Mouse (Mus musculus) intestine, embryonic 15.5 days (tissue): ENCODE measurements at regions not wholly inside any gene's neighbourhood (a gene's known extent, or its start where the extent isn't known, plus 50 kb on each side); places are given as distances from the start of the nearest gene placed in this dataset.

Experiments used
- ATAC-seq: fragments of 200-750 bp; cut with Nextera tagmentation; 2 replicates; pipeline ENCODE4 v1.8.0; 2017; ENCODE audit warnings: moderate TSS enrichment, moderate library complexity
- H3K27ac ChIP-seq: fragments of 300-500 bp; sonication (generic); 2 replicates; pipeline ENCODE4 v1.5.1; 2015; ENCODE audit warnings: mild to moderate bottlenecking, inconsistent platforms
- H3K27me3 ChIP-seq: fragments of 300-500 bp; sonication (generic); replicated peaks from 2 replicates; pipeline ENCODE4 v1.6.1; 2015; ENCODE audit warnings: inconsistent platforms
- H3K36me3 ChIP-seq: fragments of 300-500 bp; sonication (generic); 2 replicates; pipeline ENCODE4 v1.6.1; 2015; ENCODE audit warnings: inconsistent platforms
- H3K4me1 ChIP-seq: fragments of 300-500 bp; sonication (generic); replicated peaks from 2 replicates; pipeline ENCODE4 v1.6.1; 2015; ENCODE audit warnings: inconsistent platforms
- H3K4me2 ChIP-seq: fragments of 300-500 bp; sonication (generic); replicated peaks from 2 replicates; pipeline ENCODE4 v1.6.1; 2015; ENCODE audit warnings: mild to moderate bottlenecking, inconsistent platforms
- H3K4me3 ChIP-seq: fragments of 300-500 bp; sonication (generic); replicated peaks from 2 replicates; pipeline ENCODE4 v1.5.1; 2015; ENCODE audit warnings: inconsistent platforms
- H3K9ac ChIP-seq: fragments of 300-500 bp; sonication (generic); 2 replicates; pipeline ENCODE4 v1.6.1; 2015; ENCODE audit warnings: inconsistent platforms
- H3K9me3 ChIP-seq: fragments of 300-500 bp; sonication (generic); 2 replicates; pipeline ENCODE4 v1.6.1; 2016; ENCODE audit warnings: inconsistent platforms
- WGBS: fragments of 180-500 bp; shearing (Covaris S2); methylation state at CpG from one replicate; pipeline ENCODE4 v1.1.7; 2015; 5-methylcytosine and 5-hydroxymethylcytosine counted together

DNA sequence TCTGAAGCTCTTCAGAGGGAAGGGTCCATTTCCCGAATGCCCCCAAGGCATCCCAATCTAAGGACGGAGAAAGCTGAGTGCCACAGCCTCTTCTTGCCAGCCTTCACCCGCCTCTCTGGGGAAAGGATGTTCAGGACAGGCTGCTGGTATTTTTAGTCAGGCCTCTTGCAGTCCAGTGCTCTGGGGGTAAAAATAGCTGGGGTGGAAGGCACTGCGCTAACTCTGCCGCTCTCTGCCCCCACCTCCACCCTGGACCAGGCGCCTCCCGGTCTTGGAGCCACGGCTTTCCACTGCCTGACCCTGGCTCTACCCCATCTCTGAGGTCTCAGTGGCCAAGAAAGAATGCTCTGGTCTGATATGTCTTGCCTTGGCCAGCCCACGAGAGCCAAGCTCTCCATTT lies 128.9 kb downstream of the Vegfa start:
- no peak overlapping the region for H3K4me3 ChIP-seq
- no peak overlapping the region for H3K4me2 ChIP-seq
- no peaks in the 10 kb centered on the region for H3K27me3 ChIP-seq
- H3K36me3 ChIP-seq: no peaks in the 10 kb centered on the region
- no peaks in the 10 kb centered on the region for H3K4me1 ChIP-seq
- no peak for ATAC-seq
- H3K9me3 ChIP-seq: no peaks in the 10 kb centered on the region
- H3K27ac ChIP-seq: no peak overlapping the region
- 93% methylated on average over 9 of the region's 9 CpGs for WGBS
- H3K9ac ChIP-seq: no peak overlapping the region

DNA sequence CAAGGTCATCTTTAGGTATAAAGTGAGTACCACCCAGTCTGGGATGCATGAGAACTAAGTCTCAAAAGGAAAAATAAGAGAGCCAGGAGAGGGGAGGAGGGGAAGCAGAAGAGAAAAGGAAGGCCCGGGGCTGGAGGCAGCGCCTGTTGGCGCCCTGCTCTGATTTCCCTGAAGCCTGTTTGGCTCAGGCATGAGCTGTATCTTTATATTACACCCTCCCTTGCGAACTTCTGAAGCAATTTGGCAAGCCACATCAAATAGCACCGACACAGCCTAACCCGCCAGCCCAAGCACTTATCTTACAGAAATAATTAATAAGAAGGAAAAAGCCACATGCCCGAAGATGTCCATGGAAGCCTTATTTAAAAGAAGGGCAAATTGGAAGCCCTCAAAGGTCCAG lies 129.5 kb downstream of the Vegfa start:
- WGBS: 91% methylated on average over 7 of the region's 7 CpGs
- no peak overlapping the region for H3K9ac ChIP-seq
- H3K27ac ChIP-seq: no peak overlapping the region
- no peaks in the 10 kb centered on the region for H3K9me3 ChIP-seq
- H3K4me3 ChIP-seq: no peak overlapping the region
- H3K4me1 ChIP-seq: no peaks in the 10 kb centered on the region
- no peak for ATAC-seq
- no peaks in the 10 kb centered on the region for H3K36me3 ChIP-seq
- no peaks in the 10 kb centered on the region for H3K27me3 ChIP-seq
- no peak overlapping the region for H3K4me2 ChIP-seq

DNA sequence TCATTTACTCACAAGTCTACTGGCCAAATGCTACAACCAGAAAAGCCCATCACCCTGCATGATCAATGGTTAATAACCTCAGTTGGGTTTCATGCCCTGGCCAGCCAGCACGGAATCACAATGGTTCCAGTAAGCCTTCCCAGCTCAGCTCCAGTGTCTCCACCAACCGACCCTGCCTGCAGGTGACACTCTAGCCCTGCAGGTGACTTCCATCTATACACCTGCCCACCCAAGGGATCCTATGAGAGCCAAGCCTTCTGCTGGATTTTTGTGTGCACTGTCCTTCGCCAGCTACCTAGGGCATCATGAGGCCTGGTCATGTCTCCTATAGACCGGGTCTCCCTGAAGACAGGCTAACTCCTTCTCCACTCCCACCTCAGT lies 135.3 kb downstream of the Vegfa start:
- ATAC-seq: no peak
- Histone ChIP-seq H3K9ac (no peak overlapping the region), H3K27ac (no peak overlapping the region), H3K9me3 (no peaks in the 10 kb centered on the region), H3K27me3 (no peaks in the 10 kb centered on the region), H3K4me3 (no peak overlapping the region), H3K36me3 (no peaks in the 10 kb centered on the region), H3K4me1 (0 out of 2 replicates have a peak, but pooled peaks cover 5% of the 10 kb centered on the region), H3K4me2 (no peak overlapping the region)
- 74% methylated on average over 4 of the region's 4 CpGs for WGBS

DNA sequence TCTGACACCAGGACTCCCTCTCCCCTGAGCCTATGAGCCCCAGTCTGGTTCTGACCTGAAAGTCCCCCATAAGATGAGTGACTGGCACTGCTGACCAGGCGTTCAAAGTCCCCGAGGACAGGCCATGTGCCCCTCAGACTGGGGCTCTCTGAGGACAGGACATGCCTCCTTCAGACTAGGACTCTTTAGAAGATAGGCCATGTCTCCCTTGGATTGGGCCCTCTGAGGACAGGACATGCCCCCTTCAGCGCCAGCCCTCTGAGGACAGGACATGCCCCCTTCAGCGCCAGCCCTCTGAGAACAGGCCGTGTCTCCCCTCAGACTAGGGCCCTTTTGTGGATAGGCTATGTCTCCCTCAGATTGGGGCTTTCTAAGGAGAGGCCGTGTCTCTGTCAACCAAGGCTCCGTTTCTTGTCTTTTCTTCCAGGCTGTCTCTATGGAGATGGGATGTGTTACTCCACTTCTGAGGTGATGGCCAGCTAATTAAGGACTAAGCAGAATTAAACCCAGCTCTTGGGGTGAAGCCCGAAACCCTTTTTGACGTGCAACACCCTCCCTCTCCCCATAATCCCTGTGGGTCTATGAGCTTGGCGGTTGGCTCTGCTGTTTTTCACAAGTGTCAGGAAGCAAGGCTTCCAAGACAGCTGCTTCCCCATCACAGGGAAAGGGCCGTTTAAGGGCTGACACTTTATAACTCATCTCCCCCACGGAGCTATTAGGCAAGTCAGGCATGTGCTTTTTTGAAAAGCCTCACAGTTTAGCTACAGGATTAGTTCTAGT lies 135.8 kb downstream of the Vegfa start:
- Histone ChIP-seq H3K36me3 (no peaks in the 10 kb centered on the region), H3K9me3 (no peaks in the 10 kb centered on the region), H3K27me3 (no peaks in the 10 kb centered on the region), H3K4me2 (no peak overlapping the region), H3K4me1 (0 out of 2 replicates have a peak, but pooled peaks cover 5% of the 10 kb centered on the region), H3K9ac (no peak overlapping the region), H3K4me3 (no peak overlapping the region), H3K27ac (no peak overlapping the region)
- no peak for ATAC-seq
- WGBS: 61% methylated on average over 12 of the region's 12 CpGs

DNA sequence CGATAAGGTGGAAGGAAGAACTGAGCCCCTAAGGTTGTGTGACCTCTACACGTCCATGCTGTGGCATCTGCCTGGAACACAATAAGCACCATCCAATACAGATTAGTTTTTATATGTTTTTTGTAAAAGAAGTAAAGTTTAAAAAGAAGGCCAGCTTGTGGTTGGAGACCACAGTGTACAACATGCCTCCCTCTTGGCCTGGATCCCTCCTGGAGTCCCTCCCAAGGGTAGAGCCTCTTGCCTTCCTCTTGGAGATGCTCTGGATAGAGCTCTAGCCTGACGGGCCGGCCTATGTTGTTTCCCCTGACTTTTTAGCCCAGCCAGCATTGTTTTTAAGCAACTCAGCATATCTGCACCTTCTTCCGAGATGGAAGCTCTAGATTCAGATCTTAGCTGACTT lies 138.0 kb downstream of the Vegfa start:
- Histone ChIP-seq H3K27ac (no peak overlapping the region), H3K27me3 (no peaks in the 10 kb centered on the region), H3K4me1 (peaks cover 8% of the 10 kb centered on the region; the same call in 1 of the 2 replicates), H3K9me3 (no peaks in the 10 kb centered on the region), H3K36me3 (no peaks in the 10 kb centered on the region), H3K4me3 (no peak overlapping the region), H3K4me2 (no peak overlapping the region), H3K9ac (no peak overlapping the region)
- WGBS: 88% methylated on average over 5 of the region's 5 CpGs
- ATAC-seq: no peak

DNA sequence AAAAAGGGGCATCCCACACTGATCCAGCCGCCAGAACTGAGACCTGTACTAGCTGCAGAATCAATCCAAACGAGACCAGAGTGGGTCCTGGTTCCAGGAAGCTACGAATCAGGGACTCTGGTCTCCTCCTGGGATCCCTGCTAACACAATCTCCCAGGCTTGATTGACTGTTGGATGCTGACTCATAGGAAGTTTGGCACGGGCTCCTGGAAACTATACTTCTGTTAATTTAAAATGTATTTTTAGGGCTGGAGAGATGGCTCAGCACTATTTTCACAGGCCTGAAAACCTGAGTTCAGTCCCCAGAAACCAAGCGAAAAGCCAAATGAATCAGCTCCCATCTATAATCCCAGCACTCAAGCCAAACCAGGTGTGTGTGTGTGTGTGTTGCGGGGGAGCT lies 138.5 kb downstream of the Vegfa start:
- Histone ChIP-seq H3K9me3 (no peaks in the 10 kb centered on the region), H3K9ac (no peak overlapping the region), H3K4me1 (peaks cover 9% of the 10 kb centered on the region; the same call in 1 of the 2 replicates), H3K4me3 (no peak overlapping the region), H3K27me3 (no peaks in the 10 kb centered on the region), H3K36me3 (no peaks in the 10 kb centered on the region), H3K27ac (no peak overlapping the region), H3K4me2 (no peak overlapping the region)
- WGBS: 73% methylated on average over 6 of the region's 6 CpGs
- no peak for ATAC-seq

DNA sequence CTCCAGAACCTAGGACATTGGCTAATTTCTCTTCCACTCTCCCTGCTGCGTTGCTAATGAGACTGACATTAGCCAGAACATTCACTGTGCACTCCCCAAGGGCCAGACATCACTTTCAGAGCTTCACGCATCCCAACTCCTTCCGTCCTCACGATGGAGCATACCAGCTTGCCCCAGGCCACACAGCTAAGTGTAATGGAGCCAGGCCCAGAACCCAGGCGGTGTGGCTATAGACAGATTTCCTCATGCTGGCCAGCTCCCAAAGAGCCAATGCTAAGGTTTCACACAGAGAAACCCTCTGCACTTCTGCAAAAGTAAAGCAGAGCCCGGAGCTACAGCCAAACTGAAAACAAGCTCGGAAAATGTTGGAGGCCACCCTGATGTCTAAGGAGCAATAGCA lies 139.1 kb downstream of the Vegfa start:
- Histone ChIP-seq H3K36me3 (no peaks in the 10 kb centered on the region), H3K4me3 (no peak overlapping the region), H3K4me2 (no peak overlapping the region), H3K4me1 (peaks cover 9% of the 10 kb centered on the region; the same call in 1 of the 2 replicates), H3K27me3 (no peaks in the 10 kb centered on the region), H3K27ac (no peak overlapping the region), H3K9me3 (no peaks in the 10 kb centered on the region), H3K9ac (no peak overlapping the region)
- WGBS: 69% methylated on average over 7 of the region's 7 CpGs
- ATAC-seq: no peak

DNA sequence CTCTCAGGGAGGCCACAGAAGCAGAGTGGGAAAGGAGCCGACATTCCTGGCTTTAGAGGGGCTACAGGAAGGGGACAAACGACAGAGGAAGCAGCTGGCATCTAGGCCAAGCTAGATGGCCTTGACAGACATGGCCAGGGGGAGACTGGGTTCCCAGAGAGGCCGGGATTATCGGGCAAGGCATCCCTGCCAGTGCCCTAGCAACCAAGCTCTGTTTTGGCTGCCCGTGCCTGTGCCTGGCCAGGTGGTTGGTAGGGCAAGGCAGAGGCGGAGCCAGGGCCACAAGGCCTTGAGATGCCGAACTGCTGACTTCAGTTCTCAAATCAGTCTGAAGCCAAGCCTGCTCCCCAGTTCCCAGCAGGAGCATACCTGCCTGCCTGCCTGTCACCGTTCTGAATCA lies 142.7 kb downstream of the Vegfa start:
- 52% methylated on average over 8 of the region's 8 CpGs for WGBS
- H3K36me3 ChIP-seq: no peaks in the 10 kb centered on the region
- no peak overlapping the region for H3K4me2 ChIP-seq
- H3K4me1 ChIP-seq: peaks cover 26% of the 10 kb centered on the region
- no peak overlapping the region for H3K9ac ChIP-seq
- H3K9me3 ChIP-seq: no peaks in the 10 kb centered on the region
- H3K27ac ChIP-seq: no peak overlapping the region
- H3K4me3 ChIP-seq: no peak overlapping the region
- no peak for ATAC-seq
- H3K27me3 ChIP-seq: no peaks in the 10 kb centered on the region

DNA sequence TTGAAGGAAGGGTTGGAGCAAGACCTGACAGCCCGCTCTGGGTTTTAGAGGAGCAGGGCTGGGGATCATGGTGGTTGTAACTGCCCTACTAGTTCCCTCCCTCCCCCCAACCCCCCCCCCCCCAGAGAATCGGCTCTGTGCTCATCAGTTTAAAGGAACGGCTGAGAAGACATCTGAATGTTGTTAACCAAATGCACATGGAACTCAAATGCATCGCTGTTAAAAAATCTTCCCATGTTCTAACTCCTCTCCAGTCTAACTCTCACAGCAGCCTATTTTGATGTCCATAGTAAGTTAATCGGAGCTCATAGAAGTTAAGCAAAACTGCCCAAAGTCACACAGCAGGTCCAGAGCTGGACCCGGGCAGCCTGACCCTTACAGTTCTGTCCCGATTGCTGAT lies 143.1 kb downstream of the Vegfa start:
- Histone ChIP-seq H3K27ac (no peak overlapping the region), H3K27me3 (no peaks in the 10 kb centered on the region), H3K4me1 (peaks cover 29% of the 10 kb centered on the region), H3K9ac (no peak overlapping the region), H3K36me3 (no peaks in the 10 kb centered on the region), H3K4me2 (no peak overlapping the region), H3K9me3 (no peaks in the 10 kb centered on the region), H3K4me3 (no peak overlapping the region)
- 56% methylated on average over 7 of the region's 7 CpGs for WGBS
- no peak for ATAC-seq

DNA sequence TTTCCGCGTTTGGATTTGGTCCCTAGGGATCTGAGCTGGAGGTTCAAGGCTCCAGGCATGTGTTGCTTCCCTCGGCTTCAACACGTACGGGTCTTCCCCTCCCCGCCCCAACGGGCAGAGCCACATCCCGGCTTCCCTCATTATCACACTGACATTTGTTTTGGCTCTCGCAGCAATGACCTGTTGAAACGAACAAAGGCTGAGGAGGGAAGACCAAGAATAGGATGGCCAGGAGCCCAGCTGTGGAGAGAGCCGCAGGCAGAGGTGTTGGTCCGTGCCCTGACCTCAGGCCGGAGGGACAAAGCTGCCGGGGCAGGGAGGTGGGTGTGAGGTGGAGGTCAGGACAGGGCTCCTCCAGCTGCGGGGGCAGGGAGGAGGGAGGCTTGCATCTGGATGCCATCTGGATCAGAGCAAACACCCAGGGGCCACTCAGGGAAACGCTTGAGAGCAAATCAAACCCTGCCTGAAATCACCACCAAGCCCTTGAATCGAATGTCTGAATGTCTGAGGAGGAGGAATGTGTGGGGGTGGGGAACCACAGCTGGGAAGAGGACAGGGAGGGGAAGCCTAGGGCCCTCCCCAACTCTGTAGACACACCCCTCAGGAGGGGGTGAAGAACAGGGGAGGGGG lies 145.6 kb downstream of the Vegfa start:
- Histone ChIP-seq H3K27ac (0 out of 2 replicates have a peak overlapping the region, but pooled peaks have one; percentile 4), H3K4me1 (peaks cover 29% of the 10 kb centered on the region), H3K36me3 (no peaks in the 10 kb centered on the region), H3K4me2 (no peak overlapping the region; the same call in 1 of the 2 replicates), H3K4me3 (no peak overlapping the region), H3K27me3 (no peaks in the 10 kb centered on the region), H3K9ac (no peak overlapping the region), H3K9me3 (no peaks in the 10 kb centered on the region)
- no peak for ATAC-seq
- WGBS: 17% methylated on average over 17 of the region's 17 CpGs

DNA sequence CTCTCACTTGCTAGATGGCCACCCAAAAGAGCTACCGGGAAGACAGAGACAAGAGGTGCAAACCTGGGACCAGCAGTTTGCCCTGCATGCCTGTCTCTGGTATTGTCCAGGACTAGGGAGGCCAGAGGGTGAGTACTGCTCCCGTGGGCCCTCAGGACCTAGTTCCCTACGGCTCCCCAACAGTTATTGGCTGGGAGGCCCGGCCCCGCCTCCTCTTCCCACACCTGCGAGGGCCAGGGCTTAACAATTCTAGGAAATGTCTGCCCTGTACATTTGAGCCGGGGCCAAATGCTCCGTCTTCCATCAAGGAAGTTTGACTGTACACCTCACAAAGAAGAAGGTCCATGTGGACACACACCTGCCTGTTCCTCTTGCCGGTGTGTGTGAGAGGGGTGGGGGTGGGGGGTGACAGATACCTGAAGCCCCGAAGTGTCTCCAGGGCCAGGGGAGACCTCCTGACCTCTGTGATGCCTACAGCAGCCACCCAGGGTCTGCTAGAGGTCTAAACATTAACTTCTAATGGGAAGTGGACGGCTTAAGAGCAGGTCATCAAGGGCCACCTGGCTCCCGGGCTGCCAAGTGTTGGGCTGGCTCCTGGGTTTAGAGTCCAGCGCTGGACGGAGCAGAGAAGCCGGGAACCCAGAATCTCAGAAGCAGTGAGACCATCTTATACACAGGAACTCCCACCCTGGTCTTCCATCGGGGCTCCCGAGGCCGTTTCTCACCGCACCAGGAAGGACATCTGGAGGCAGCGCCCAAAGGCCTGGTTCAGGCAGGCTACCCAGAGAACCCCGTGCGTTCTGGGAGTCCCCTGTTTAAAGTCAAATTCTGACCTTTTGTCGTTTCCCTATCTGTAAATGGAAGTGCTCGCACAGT lies 146.5 kb downstream of the Vegfa start:
- Histone ChIP-seq H3K4me3 (no peak overlapping the region), H3K27me3 (no peaks in the 10 kb centered on the region), H3K4me2 (no peak overlapping the region; the same call in 1 of the 2 replicates), H3K36me3 (no peaks in the 10 kb centered on the region), H3K9me3 (no peaks in the 10 kb centered on the region), H3K27ac (peak overlapping the region; percentile 4; the same call in 1 of the 2 replicates), H3K4me1 (peaks cover 29% of the 10 kb centered on the region), H3K9ac (no peak overlapping the region; the same call in 1 of the 2 replicates)
- ATAC-seq: peak; percentile 60
- 38% methylated on average over 24 of the region's 24 CpGs for WGBS

DNA sequence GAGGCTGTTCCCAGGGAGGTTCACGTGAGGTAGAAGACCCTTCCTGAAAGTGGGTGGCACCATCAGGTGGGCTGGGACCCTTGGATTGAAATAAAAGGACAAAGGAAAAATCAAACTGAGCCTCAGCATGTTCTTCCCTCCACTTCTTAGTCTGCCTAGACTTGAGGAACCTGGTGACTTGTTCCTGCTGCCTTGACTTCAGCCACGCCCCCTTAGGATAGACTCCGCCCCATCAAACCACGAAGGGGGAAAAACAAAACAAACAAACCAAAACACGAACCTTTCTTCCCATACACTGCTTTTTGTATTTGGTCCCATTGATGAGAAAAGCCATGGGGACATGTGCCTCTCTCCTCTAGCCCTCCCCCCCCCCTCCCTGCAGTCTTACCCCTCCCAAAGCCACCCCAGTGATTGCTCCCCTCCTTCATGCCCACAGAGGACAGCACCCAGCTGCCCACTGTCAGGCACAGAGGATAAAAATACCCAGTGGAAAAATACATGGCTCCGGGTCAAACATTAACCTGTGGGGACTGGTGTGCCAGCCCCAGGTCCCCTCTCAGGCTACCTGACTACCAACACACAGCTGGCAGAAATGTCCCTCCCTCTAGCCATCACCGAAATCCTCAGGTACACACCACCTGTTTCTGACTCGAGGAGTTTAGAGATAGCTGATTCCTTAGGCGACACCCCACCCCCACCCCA lies 148.0 kb downstream of the Vegfa start:
- Histone ChIP-seq H3K27me3 (no peaks in the 10 kb centered on the region), H3K36me3 (no peaks in the 10 kb centered on the region), H3K4me3 (no peak overlapping the region), H3K4me1 (peaks cover 28% of the 10 kb centered on the region), H3K9ac (no peak overlapping the region), H3K4me2 (no peak overlapping the region), H3K27ac (no peak overlapping the region), H3K9me3 (no peaks in the 10 kb centered on the region)
- WGBS: 54% methylated on average over 9 of the region's 9 CpGs
- peak; percentile 67 for ATAC-seq
